Mouse (Mus musculus) kidney, postnatal 14 days (tissue): ENCODE results near the gene Chrne.

ENCODE experiments used
- DNase-seq: peaks from one replicate; pipeline ENCODE4 v3.0.0; 2022; ENCODE audit warnings: mixed read lengths

Gene Chrne

GRCm38 (mm10) chr11:70619101-70619500 lies at the start of gene Chrne:
Gene Chrne, minus strand, starts transcription at chr11:70619216.
- DNase-seq: no peak

DNA sequence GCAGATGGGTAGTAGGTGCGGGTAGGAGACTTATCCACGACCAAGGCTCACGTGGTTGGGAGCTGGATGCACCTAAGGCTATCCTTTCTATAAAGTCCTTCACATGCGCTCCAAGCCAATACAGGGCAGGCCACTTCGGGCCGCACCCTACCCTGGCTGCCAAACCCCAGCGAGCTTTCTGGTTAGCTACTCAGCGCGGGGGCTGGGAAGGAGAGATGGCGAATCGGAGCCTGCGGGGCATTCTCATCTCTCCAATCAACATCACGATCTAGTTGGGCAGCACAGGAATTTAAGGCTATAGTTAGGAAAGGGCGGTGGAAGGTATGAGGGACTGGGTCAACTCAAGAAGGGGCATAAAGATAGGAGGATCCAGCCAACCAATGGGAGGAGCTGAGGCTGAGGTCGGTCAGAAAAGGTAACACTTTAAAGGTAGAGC lies 49.3 kb upstream of the Chrne start:
- no peak for DNase-seq

DNA sequence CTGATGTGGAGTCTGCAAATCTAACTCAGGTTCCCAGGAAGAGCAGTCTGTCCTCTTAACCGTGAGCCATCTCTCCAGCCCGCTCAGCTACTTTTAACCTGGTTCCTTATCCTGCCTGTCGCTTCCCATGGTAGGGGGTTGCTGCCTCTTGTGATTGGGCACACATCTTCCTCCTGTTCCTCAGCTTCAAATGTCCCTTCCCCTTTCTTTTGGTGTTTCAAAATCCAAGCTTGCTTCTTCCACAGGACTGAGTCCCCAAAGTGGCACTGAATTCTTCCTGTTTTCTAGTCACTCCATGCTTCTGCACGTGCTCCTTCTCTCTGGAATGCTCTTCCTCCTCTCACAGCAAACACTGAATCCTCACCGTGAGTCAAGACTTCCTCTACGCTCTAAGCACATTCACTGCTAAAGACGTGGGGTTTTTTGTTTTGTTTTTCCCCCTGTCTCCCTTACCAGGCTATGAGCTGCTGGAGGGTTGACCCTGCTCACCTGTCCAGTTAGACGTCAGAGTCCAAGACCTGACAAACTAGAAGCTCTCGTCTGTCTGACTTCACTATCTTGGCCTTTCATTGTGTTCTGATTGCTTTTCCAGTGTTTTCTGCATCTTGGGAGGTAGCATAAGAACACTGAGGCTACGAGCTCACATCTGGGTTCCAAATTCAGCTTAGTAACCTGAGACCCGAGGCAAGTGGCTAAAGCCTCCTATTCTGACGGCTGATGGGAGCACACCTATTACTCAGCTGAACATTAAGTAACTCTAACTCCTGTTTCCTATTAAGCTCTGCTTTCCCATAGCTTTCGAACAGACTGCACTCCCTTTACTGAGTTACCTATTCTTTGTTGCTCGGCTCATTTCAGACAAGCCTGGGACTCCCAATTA lies 48.5 kb upstream of the Chrne start:
- no peak for DNase-seq

- no peak for DNase-seq
Observed at GRCm38 (mm10) chr11:70666687-70667086, 47.7 kb upstream of the Chrne start.

GRCm38 (mm10) chr11:70664741-70665140 lies 45.7 kb upstream of the Chrne start:
- DNase-seq: no peak

DNA sequence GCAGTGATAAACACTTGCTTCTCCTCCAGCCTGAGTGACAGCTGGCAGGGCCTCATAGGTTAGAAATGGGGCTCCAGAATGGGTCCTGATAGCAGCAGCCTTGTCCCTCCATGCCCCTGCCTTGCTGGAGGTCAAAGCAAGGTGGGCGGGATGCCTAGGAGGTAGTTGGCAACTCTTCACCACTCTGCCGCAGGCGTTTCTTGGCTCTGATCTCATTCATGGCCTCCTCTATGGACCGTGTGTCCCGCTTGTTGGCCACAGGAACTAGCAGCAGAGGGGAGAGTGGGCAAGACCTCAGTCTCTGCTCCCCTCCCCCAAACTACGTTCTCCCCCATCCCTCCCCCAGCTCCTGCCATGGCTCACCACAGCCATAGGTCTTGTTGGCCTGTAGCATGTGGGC lies 44.9 kb upstream of the Chrne start:
- no peak for DNase-seq

GRCm38 (mm10) chr11:70663101-70663500 lies 44.1 kb upstream of the Chrne start:
- no peak for DNase-seq

DNA sequence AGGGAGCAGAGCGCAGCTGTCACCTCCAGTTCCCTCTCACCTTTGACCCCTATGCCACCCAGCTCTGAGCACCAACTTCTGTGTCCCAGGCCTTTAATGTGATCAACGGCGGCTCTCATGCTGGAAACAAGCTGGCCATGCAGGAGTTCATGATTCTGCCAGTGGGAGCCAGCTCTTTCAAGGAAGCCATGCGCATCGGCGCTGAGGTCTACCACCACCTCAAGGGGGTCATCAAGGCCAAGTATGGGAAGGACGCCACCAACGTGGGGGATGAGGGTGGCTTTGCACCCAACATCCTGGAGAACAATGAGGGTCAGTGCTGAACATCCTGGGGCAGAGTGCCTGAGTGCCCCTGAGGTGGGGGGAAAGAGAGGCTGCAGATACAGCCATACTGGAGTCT lies 41.6 kb upstream of the Chrne start:
- DNase-seq: no peak

DNA sequence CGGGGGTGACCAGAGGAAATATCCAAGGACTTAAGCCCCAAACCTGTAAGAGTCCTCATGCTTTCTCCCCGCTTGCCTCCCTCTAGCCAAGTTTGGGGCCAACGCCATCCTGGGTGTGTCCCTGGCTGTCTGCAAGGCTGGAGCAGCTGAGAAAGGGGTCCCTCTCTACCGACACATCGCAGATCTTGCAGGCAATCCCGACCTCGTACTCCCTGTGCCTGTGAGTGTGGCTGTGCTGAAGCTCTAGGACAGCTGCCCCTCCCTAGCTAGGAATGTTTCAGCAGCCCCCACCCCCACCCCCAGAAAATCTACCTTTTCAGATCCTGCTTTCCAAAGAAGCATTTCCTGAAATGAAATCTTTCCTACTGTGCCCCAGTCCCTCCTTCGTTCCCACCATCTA lies 39.9 kb upstream of the Chrne start:
- no peak for DNase-seq

DNA sequence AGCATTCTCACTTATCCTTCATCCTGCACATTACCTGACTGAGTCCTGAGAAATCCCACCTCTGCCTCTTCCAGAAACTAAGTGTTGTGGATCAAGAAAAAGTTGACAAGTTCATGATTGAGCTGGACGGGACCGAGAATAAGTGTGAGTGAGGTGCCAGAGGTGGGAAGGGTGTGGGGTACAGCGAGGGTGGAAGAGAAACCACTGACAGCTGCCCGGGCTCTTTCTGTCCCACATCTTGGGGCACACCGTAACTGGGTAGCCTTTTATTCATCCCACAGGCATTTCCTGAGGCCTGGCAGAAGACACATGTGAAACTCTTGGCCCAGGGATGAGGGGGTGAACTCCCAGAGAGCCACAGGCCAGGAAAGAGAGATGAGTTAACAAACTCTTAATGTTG lies 39.5 kb upstream of the Chrne start:
- DNase-seq: no peak

- DNase-seq: no peak
Observed at GRCm38 (mm10) chr11:70657991-70658390, 39.0 kb upstream of the Chrne start.

DNA sequence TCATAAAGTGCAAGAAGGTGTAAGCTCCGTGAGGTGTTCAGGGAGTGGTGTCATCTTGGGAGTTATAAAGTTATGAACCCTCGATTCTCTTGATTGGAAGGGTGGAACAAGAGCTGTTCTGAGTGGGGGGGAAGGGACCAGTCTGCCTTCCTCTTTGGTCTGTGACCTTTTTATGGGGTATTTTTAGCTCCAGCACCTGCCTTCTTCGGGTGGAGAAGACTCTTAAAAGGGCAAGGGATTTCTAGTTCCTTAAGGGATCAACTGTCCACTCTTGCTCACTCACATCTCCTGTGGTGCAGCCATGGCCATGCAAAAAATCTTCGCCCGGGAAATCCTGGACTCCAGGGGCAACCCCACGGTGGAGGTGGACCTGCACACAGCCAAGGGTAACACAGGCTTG lies 38.6 kb upstream of the Chrne start:
- no peak for DNase-seq

GRCm38 (mm10) chr11:70656964-70657363 lies 37.9 kb upstream of the Chrne start, which contains the start of gene Eno3:
Gene Eno3, plus strand, starts transcription at chr11:70657202.
- DNase-seq: no peak

DNA sequence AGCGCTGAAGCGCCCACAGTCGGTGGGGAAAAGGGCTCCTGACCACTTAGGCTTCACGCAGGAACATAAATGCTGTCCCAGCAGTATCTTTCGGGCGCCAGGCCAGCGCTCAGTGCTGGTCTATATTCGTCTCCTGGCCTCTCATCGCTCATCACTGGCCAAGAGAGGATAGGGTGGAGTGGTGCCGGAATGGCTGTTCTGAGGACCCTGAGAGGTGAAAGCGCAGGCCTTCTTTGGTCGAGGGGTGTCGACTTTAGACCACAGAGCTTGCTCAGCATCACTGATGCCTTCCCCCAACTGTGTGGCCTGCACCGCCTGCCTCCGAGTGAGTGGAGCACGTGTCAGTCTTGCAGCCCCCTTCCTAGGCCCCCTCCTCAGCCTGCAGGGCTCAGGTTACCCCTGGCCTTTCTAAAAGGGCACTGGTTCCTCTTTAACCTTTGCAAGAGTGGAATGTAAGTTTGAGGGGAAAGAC lies 37.5 kb upstream of the Chrne start:
- peak; percentile 67 for DNase-seq

GRCm38 (mm10) chr11:70655571-70656455 lies 36.8 kb upstream of the Chrne start:
- peak; percentile 67 for DNase-seq

- DNase-seq: peak; percentile 91
Observed at GRCm38 (mm10) chr11:70654923-70655570, 36.0 kb upstream of the Chrne start.

DNA sequence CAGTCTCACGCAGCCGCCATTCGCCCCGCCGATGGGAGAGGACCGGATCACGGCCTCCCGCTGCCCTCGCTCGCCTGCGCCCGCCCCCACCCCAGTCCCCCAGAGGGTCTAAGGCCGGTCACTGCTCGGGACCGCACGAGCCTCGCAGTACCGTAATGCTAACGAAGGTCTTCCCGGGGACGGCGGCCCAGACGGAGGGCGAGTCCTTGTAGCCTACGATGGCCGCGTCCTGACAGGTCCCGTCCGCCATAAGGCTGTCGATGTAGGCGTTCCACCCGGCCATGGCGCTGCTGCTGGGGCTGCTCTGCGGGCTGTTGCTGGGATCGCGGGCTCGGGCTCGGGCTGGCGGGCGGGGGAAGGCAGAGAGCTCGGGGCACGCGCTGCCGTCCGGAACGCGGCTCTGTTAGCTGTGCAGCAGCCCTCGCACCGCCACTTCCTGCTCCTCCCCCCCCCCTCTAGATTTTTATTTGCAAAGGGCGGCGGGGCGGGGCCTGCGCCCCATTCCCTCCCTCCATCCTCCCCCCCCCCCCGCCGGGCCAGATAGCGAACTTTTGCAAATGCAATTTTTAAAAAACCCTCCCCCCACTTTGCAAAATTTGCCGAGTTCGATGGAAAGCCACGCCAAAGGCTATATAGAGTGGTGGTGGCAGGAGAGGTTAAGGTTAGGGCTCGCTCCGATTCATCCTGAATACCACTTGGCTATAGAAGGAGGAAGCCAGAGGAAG lies 35.3 kb upstream of the Chrne start, which contains the start of gene Pfn1:
Gene Pfn1 (minus strand): TSS at position 447 of the 725 bp plus-strand sequence.
- peak; percentile 90 for DNase-seq

GRCm38 (mm10) chr11:70653345-70654197 lies 34.6 kb upstream of the Chrne start:
- DNase-seq: peak; percentile 78

DNA sequence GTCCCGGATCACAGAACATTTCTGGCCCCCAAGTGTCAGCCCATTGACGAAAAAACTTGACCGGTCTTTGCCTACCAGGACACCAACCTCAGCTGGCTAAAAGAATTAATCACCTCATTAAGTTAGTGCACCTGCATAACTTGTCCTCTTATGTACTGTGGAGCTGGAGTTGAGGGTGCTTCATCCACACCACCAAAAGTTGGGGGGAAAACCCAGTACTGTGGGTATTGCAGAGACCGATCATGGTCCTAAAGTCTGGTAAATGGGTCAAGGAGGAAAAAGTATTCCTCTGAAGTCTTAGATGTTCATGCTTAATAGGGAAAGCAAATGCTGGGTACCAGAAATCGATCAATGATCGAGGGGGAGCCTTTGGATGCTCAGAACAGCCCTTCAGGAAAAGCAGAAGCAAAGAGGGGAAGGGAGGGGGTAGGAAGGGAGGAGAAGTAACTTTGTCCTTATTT lies 33.9 kb upstream of the Chrne start:
- no peak for DNase-seq

DNA sequence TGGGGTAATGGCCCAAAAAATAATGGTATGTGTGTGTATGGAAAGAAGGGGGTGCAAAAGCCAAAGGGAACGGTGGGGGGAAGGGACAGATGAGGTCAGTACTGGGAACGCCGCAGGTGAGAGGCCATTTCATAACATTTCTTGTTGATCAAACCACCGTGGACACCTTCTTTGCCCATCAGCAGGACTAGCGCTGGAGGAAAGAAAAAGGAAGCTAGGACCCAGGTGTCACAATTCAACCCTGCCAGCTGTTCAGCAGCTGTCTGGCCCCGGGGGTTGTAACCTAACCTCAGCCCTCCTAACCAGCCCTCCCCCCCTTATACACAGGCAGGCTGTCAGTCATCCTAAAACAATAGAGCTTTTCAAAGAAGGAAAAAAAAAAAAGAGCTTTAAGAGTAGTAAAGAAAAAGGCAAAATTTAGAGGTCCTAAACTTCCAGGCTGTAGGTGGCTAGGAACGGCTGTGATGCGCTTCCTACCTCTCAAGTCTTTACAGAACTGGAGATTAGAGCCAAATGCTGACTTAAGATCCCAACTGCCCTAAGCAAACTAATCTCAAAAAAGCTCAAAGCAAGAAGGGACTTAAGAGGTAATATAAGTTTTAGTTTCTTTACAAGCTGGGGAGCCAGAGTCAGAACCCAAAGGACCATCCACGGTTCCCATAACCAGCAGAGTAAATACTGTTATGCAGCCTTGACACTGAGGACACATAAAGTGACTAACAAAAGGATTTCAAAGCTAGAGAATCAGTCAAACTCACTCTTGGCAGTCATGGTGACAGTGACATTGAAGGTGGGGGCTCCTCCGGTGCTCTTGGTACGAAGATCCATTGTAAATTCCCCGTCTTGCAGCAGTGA lies 33.2 kb upstream of the Chrne start:
- DNase-seq: no peak
